Mouse (Mus musculus) urinary bladder, postnatal 10 days (tissue): ENCODE measurements around the gene Pter.

Experiments used
- DNase-seq: peaks from one replicate; pipeline ENCODE4 v3.0.0; 2022; ENCODE audit warnings: low spot score

The Pter gene

GRCm38 (mm10) chr2:12923804-12924591 is at the start of gene Pter:
Gene Pter, plus strand, starts transcription at chr2:12924041.
- DNase-seq, result peak; percentile 52

- DNase-seq, result no peak
These were observed 49.6 kb upstream of the Pter start for GRCm38 (mm10) chr2:12874232-12874631.

- DNase-seq, result no peak
These were observed 44.3 kb upstream of the Pter start for GRCm38 (mm10) chr2:12879492-12879891.

- DNase-seq, result no peak
These were observed 42.8 kb upstream of the Pter start for GRCm38 (mm10) chr2:12881009-12881408.

- no peak for DNase-seq
These were observed 40.4 kb upstream of the Pter start for GRCm38 (mm10) chr2:12883276-12883914.

- no peak for DNase-seq
These were observed 36.8 kb upstream of the Pter start for GRCm38 (mm10) chr2:12887015-12887414.

- DNase-seq, result no peak
These were observed 18.1 kb upstream of the Pter start for GRCm38 (mm10) chr2:12905786-12906185.

GRCm38 (mm10) chr2:12925643-12926042 is 1.8 kb downstream of the Pter start:
- no peak for DNase-seq

GRCm38 (mm10) chr2:12930338-12930737 is 6.5 kb downstream of the Pter start:
- DNase-seq, result no peak

GRCm38 (mm10) chr2:12933905-12934304 is 10.1 kb downstream of the Pter start:
- DNase-seq, result no peak

GRCm38 (mm10) chr2:12935286-12935685 is 11.4 kb downstream of the Pter start:
- no peak for DNase-seq

GRCm38 (mm10) chr2:12937461-12938217 is 13.8 kb downstream of the Pter start:
- no peak for DNase-seq

- DNase-seq, result no peak
These were observed 14.8 kb downstream of the Pter start for GRCm38 (mm10) chr2:12938641-12939040.

- no peak for DNase-seq
These were observed 33.0 kb downstream of the Pter start for GRCm38 (mm10) chr2:12956703-12957424.

GRCm38 (mm10) chr2:12970049-12970724 is 46.3 kb downstream of the Pter start:
- no peak for DNase-seq

- DNase-seq, result no peak
These were observed 49.9 kb downstream of the Pter start for GRCm38 (mm10) chr2:12973752-12974151.

- no peak for DNase-seq
These were observed 53.5 kb downstream of the Pter start for GRCm38 (mm10) chr2:12977367-12977766.

- DNase-seq, result no peak
These were observed 54.9 kb downstream of the Pter start for GRCm38 (mm10) chr2:12978771-12979170.

GRCm38 (mm10) chr2:12984901-12985732 is 61.3 kb downstream of the Pter start:
- no peak for DNase-seq

- DNase-seq, result no peak
These were observed 76.2 kb downstream of the Pter start for GRCm38 (mm10) chr2:13000026-13000425.

- DNase-seq, result no peak
These were observed 84.6 kb downstream of the Pter start for GRCm38 (mm10) chr2:13008433-13008832.
